10 mouse cellular contexts compared by ENCODE assay signal in genomic region chr17:79699197-79699596, GRCm38 (mm10). TPM values are rescaled to one million over a fixed set of nuclear protein-coding genes. Genes with fewer than 3 reads are reported as not detected.
DNase-seq lines count a peak whose midpoint lies in the region; TF ChIP-seq lines count a peak whose summit lies in the region.
"Had no signal": no experiment of that assay in that cellular context is flagged by ENCODE, and none has a peak within 500 bp of the region (broad histone marks: within the 10 kb centered on the region; RNA-seq: fewer than 3 reads in every experiment).

No protein-coding gene starts in this region.

- intact Hi-C loops in left cerebral cortex, postnatal 25 days (cut with DNase I), result loop anchor here (1.0 to 10.0 kb wide), 2 partner anchors 142 to 496 kb away; no protein-coding TSS in a partner anchor
- intact Hi-C loops in gastrocnemius, postnatal 36 days (cut with DNase I), result loop anchor here (1.0 to 10.0 kb wide), 2 partner anchors 142 to 306 kb away; no protein-coding TSS in a partner anchor

- H3K4me3 ChIP-seq in cerebellum, adult 2 months (replicated peaks; ENCODE audit: insufficient read depth, low read depth, low read length), result no peak overlapping the region
- H3K4me3 ChIP-seq: heart, embryonic 15.5 days had no signal

- no peak overlapping the region for H3K27ac ChIP-seq in cerebellum, adult 2 months (ENCODE audit: insufficient read depth, low read length)
- H3K27ac ChIP-seq: heart, embryonic 15.5 days had no signal

- no peak for DNase-seq in cerebellum, adult 2 months
- DNase-seq in cerebellum, adult 18-20 months, result no peak
- DNase-seq in left cerebral cortex, postnatal 25 days (ENCODE audit: low spot score in 2 of 2), result peak; percentile 5 to 55
- DNase-seq in left cerebral cortex, adult 8-10 months (ENCODE audit: low spot score in 2 of 2), result no peak
- DNase-seq in brain, embryonic 14.5 days (ENCODE audit: low read depth), result no peak
- DNase-seq in lung, postnatal 14 days, result peak; percentile 26
- no peak for DNase-seq in T-cell, adult 2 months (ENCODE audit: low spot score)
- DNase-seq in gastrocnemius, postnatal 36 days, result no peak
- DNase-seq: left cerebral cortex, postnatal 4 days had no signal

- peak; percentile 46; the same call in 1 of the 2 replicates for TF ChIP-seq CTCF in cerebellum, adult 2 months (IDR thresholded peaks at IDR 0.05; ENCODE audit: borderline replicate concordance, insufficient read depth, low read depth, low read length)
- peak; percentile 31; the same call in 1 of the 2 replicates for TF ChIP-seq CTCF in brain, embryonic 14.5 days (IDR thresholded peaks at IDR 0.05; ENCODE audit: borderline replicate concordance, extremely low read depth, insufficient read depth, insufficient read length)

- TF ChIP-seq POLR2A in cerebellum, adult 2 months (IDR thresholded peaks at IDR 0.05; ENCODE audit: borderline replicate concordance, insufficient read depth, low read length), result no peak
- no peak for TF ChIP-seq POLR2A in brain, embryonic 14.5 days (IDR thresholded peaks at IDR 0.05; ENCODE audit: borderline replicate concordance, extremely low read depth, insufficient read depth, insufficient read length, poor library complexity, severe bottlenecking)

- WGBS in cerebellum, adult 2 months, result 24% methylated on average over 1 of the region's 1 CpGs

- no peaks in the 10 kb centered on the region for H3K4me1 ChIP-seq in cerebellum, adult 2 months (ENCODE audit: control insufficient read depth, insufficient read depth, low read length)
- H3K4me1 ChIP-seq: heart, embryonic 15.5 days had no signal

- H3K27me3 ChIP-seq in cerebellum, adult 2 months (ENCODE audit: control insufficient read depth, insufficient read depth, low read length), result no peaks in the 10 kb centered on the region
- H3K27me3 ChIP-seq: heart, embryonic 15.5 days had no signal

RNA-seq across cellular contexts. Expression of gene Cyp1b1, which starts 15.7 kb away (rescaled TPM):
- 1.1 and 1.6 TPM in 2 replicates for polyA plus RNA-seq in cerebellum, adult 2 months (2012; rRNA removed)
- 1 to 10 TPM; 2.3 to 3.0 TPM for total RNA-seq in left cerebral cortex, postnatal 25 days (2021)
- 1 to 10 TPM; 2.4 to 4.0 (median 3.0) TPM for total RNA-seq in left cerebral cortex, adult 8-10 months (2022)
- polyA plus RNA-seq in brain, embryonic 14.5 days (2012; rRNA removed), result 5.3 and 9.9 TPM in 2 replicates
- total RNA-seq in gastrocnemius, postnatal 36 days (2021), result 1 to 10 TPM in 1 of 2 experiments, under 1 TPM in 1; 0.26 to 1.3 TPM

Comparison
In these comparisons a context has a peak if more than half of its experiments do, and no peak if none do; other contexts are left out.
1. DNase-seq: peak in left cerebral cortex, postnatal 25 days (2 of 2) and lung, postnatal 14 days (single experiment); none in cerebellum, adult 2 months (0 of 2), cerebellum, adult 18-20 months (0 of 2), left cerebral cortex, adult 8-10 months (0 of 2), brain, embryonic 14.5 days (single experiment), T-cell, adult 2 months (single experiment) and gastrocnemius, postnatal 36 days (0 of 2).